Mouse (Mus musculus): Measurements from ENCODE around the gene Efcab7.

The Efcab7 gene

DNA sequence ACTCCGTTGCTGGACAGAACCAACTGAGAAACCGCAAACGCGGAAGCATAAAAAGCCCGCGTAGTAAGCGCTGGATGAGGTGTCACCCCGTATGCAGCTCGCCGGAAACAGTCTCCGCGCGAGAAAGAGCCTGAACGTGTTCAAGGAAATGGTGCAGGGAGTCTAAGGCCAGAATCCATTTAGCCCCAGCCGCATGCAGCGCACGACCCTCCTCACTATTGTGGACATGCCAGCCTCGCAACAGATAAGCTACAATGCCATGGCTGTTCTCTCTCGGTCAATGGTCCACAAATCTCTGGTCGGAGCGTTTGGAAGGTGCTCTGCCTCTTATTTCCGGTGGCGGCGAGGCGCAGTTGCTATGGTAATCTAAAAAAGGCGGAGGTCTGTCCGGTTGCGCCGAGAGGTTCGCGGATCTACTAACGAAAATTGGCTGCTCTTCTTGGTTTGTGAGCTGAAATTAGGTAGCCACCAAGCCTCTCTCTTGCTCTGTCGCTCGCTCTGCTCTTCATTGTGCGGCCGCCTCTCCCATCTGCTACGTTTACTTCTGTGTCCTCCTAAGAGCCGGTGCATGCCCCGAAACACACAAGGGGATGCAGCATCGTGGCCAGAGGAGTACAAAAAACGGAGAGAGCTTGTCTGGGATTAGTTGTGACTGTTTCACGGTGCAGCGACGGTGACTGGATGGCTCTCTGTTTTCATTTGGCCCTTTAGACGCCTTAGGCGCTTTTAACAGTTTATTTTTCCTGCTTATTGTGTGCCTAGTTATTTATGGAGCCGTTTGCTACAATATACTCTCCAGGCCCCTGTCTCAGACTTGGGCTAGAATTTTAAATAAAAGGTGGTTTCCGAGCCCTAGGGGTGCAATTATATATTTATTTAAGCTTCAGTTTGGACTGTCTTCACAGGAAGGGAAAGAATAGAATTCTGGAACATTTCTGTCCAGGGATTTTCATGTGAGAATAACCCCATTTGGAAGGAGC, at the start of gene Efcab7:
Gene Efcab7 (plus strand): TSS at position 105 of the 980 bp plus-strand sequence.
- peak; percentile 85 for DNase-seq

DNA sequence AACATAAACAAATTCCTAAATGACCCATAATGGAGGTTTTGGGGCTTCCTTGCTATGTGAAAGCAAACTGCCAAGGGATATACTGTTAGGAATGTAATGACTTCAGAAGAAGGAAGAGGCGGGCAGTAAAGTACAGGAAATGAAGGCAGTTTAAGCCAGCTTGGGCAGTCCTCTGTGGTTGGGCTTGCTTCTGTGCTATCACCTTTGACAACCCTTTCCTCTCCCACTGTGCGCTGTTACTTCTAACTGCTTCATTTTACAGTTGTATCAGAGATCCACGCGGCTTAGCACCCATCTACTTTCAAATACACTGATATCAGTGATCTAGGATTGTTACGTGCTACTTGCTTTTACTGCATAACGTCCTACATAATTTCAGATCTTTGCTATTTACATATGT, 36.6 kb upstream of the Efcab7 start:
- DNase-seq: no peak

DNA sequence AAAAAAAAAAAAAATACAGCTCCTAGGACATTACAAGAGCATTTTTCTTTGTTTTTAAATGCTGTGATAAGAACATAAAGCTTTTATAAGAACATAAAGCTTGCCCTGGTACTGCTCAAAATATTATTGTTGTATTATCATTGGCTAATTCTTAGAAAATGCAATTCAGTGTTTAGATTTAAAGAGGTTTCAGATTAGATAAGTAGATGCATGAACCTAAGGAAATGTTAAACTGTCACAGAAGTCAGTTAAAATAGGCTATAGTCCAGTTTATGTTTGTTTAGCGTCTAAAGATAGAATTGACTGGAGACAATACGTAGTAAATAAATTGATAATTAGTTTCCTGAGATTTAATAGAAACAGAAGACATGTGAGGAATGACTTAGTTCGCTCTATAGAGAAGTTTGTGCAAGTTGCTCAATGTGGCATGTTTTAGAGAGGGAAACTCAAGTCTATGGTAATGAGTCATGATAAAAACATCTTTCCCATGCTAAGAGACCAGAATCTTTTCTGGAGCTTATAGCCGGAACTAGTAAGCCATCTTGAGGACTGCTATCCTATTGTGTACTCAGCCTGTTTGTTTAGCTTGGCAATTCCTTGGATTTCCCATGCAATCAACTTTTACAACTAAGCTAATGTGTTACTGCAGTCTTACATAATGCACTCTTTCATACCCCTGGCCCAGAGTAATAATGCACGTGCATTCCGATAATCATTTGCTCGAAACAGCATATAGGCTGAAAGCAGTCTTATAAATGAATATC, 12.1 kb upstream of the Efcab7 start:
- no peak for DNase-seq

DNA sequence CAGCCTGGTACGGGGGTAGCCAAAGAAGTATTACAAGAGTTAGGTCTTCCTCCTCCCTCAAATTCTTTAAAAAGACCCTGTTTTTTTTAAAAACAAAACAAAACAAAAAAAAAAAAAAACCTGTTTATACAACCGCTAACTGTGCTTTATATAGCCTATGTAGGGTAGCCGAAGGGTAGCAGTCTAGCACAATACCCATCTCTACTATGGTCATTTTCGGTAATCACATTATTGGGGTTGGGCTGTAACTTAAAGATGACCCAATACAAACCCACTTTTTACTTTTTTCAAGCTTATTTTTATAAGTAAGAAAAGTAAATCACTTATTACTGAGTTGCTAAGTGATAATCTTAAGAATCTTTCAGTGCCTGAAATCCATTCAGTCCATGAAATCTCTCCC, 661 bp upstream of the Efcab7 start:
- no peak for DNase-seq

DNA sequence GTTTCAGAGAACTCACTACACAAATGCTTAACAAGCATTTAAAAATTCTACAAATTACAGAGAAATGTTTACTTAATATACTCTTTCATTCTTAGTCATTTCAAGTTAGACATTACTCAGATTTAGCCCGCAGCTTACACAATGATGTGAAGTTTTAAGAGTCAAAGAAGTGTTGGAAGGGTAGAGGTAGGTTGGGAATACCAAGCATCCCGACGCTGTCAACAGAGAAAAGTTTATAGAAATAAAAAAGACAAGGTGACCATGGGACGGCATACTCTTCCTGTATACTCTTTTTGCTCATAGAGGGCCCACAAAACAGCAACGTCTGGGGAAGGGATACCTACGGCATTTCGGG, 282 bp upstream of the Efcab7 start:
- no peak for DNase-seq

DNA sequence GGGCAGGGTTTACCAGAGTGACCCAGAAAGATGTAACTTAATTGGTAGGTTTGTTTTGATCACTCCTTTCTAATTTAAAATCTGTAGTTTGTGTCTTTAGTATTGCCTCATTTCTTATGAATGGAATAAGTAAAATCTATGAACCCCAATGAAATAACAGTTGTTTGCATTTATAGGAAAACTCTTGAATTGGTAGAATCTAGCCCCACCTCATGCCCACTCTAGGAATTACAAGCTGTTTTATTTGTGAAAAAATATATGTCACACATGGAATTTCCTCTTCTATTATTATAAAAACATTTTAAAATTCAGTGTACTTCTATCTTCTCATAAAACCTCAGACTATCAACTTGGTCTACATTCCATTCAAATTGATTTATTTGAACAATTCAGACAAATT, 52.9 kb downstream of the Efcab7 start:
- DNase-seq: no peak

DNA sequence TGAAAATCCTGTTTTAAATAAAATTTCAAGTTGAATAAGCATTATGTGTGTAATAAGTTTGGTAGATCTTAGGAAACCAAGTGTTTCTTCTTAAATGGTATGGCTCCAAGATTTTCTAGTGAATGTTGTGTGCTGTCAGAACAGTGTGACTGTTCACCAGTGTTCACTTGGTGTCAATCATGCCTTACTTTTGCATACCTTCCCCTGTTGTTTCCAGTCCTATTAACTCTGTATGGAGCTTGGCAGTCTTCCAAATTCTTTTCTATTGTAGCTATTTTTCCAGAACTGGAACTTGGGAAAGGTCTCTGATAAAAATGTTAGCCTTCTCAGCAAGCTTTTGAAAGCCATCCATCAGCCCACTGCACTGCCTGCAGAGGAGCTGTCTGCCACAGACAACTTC, 53.4 kb downstream of the Efcab7 start:
- no peak for DNase-seq

DNA sequence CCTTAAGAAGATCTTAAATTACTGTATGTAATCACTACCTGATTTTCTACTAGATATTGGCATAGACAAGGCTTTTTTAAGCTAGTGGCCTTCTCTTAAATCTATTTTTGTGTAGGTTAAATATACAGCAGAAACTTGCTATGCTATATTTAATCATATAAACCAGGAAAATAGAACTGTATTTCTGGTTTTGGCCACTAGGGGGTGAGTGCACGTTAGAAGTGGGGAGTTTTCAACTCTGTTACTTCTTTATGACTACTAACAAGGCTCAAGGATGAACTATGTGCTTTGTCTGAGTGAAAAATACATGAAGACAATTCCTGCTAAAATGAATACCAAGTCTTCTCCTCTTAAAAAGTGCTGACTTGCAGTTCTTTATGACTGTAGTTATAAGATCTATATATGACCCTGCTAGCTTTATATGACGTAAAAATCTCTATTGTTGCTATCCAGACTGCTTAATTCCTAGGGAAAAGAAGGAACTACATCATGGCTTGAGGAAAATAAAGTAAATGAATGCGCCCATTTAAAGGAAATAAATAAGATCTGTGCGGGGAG, 85.0 kb downstream of the Efcab7 start:
- no peak for DNase-seq

DNA sequence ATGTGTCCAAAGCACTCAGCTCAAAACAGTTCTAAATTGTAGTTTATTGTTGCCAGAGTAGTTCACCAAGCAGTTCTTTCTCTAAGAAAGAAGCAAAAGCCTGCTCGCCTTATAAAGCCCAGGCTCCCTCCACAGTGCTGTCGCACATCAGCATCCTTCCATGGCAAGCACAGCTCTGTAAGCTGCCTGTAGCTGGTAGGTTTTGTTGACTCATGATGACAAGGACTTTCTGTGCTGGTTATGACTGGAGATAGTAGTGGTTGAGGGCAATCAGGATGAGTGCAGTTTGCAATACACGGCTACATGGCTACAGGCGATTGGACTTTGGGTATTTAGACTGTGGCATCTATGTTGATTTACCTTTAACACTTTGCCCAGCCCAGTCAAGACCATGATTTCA, 97.4 kb downstream of the Efcab7 start:
- no peak for DNase-seq

DNA sequence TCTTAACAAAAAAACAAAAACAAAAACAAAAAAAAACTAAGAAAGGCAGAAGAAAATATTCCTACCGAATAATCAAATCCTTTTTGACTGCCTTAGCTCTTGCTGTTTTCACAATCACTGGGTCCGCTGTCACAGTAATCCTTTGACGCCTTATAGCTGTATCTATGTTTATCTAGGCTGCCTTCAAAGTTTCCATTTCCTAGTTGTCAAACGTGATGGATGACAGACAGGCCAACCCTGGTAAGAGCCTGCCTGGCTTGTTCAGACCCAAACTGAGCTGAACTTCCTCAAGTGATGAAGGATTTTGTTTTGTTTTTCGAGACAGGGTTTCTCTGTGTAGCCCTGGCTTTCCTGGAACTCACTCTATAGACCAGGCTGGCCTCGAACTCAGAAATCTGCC, 99.5 kb downstream of the Efcab7 start:
- DNase-seq: no peak

DNA sequence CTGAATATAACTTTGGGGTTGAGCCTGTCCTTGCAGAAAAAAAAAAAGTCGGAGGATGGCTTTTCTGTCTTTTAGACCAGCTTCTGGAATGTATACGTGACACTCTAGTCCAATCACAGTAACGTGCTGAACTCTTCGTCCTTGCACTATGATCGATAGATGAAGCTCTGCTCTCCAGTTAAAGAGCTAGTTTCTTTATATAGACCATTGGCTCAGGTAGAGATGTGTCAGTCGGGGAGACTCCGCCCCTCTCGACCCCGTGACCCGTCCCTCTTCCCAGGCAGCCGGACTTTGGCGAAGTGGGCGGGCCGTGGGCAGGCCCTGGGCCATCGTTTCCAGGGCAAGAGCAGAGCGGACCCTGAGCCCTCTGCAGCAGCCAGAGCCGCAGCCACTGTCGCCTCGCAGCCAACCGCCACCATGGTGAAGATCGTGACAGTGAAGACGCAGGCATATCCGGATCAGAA, 100.2 kb downstream of the Efcab7 start, which contains the start of gene Pgm1:
Gene Pgm1 (plus strand): TSS at position 266 of the 464 bp plus-strand sequence.
- peak; percentile 65 for DNase-seq

DNA sequence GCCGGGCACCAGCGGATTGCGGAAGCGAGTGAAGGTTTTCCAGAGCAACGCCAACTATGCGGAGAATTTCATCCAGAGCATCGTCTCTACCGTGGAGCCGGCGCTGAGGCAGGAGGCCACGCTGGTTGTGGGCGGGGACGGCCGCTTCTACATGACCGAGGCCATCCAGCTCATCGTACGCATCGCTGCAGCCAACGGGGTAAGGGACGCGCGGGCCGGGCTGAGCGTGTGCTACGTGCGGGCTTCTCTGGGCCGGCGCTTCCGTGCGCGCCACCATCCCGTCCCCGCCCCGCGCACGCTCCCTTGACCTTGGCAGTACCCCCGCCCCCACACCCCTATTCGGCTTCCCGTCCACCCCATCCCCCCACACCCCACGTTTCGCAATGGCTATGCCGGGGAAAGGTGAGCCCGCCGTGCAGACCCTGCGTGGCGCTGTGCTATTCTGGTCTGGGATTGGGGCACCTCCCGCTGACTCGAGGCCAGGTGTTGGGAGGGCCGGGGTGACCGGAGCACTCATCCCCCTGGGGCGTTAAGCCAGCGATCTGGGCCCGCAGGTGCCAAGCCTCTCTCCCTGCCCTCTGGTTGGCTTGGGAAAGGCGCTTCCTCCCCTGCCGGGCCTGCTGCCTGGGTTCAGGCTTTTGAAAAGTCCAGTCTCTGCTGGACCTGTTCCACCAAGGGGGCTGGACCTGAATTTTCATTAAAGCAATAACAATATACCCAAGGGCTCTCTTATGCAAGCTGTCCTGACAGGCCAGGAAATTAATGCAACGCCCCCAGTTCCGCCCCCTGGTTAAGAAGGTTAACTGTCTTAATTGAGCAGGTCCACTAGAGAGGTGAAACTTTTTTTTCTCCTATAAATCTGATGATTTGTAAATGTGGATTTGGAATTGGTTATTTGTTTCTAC, 100.9 kb downstream of the Efcab7 start, which contains the start of gene Itgb3bp:
Gene Itgb3bp (minus strand): TSS at position 201 of the 905 bp plus-strand sequence.
- peak; percentile 71 for DNase-seq

DNA sequence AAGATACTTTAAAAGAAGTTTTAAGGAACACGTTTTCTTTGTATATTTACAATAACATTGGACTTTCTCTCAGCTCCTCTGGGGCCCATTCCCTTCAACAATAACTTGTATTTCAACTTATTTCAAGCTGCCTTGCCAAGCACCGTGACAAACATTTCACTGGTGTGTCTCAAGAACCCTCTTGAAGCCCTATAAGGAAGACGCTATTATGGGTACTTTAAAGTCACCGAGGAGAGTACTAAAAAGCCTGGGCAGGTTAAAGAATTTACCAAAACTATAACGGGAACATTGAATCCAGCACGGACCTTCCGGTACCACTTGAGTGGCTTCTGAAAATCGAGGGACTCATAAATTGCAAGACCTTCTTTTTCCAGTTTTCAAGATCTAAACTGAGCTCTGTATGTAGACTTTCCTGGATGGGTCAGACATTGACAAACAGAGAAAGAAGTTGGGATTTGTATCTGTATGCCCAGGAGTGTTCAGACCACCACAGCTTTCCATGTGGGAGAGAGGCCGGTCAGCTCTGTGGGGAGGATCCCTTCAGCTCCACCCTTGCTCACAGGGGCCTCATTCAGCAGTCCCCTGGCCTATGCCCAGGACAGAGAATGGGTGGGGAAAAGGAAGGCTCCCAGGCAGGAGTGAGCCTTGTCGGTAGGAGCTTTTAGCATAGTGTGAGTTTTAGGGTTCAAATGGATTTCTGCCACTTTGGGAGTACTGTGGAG, 101.7 kb downstream of the Efcab7 start:
- no peak for DNase-seq

DNA sequence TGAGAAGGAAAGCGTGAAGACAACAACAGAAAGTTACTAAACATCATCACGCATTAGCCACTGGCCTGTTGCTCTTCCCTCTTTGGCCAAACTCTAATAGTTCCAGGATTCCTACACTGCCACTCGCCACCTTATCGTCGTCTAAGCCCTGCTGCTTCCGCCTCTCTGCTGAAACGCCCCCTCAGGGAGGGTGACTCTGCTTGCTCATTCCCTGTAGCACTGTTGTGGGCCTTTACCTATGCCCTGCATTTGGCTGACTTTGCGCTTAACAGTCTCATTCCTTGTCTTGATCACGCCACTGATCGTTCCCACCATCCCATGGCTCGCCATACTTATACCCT, 102.2 kb downstream of the Efcab7 start:
- DNase-seq: no peak

DNA sequence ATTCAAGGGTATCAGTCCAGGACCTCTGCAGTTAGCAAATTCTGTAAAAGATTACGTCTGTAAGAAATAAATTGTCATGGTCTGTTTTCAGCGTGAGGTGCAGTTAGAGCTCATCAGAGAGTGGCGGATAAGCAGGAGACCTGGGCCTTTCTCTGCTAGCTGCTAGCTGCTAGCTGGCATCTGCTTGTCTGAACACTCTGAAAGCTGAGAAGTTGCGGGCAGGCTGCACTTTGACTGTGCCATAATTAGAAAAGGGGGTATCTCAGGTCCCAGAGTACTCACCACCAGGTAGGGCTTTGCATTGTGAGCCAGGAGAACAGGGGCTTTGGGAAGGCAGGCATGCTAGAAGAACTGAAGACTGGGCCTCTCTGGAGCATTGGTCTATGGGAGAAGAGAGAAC, 102.8 kb downstream of the Efcab7 start:
- no peak for DNase-seq

DNA sequence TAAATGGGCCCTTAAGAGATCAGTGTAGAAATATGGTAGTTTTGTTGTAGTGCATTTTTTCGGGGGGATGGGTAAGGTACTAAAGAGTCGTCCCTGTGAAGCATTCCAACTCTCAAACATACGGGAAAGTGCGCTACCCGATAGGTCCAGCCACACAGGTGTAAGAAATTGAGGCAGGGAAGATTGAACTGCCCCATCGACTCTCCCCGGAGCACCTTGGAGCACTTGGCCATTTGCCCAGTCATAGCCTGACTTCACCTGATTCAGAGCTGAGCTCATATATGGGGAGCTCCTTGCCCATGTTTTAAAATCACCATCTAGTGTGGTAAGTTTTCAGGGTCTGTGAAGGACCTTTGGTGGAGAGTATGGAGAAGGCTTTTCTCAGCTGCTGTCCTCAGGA, 105.9 kb downstream of the Efcab7 start:
- no peak for DNase-seq

DNA sequence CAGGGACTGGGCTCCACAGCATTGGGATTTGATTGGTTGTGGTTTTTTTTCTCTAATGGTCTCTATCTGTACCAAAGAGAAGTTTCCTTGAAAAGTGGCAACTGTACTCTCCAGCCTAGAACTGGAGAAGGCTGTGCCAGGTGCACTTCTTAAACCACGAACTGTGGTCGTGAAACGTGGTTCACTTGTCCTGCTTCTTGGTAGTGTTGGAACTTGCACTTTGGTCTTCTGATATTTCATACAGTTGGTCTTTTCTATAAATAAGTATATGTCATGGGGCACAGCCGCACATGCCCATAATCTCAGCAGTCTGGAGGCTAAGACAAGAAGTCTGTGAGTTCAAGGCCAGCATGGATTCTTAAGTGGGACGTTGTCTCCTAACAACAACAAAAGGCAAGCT, 107.3 kb downstream of the Efcab7 start:
- DNase-seq: no peak

DNA sequence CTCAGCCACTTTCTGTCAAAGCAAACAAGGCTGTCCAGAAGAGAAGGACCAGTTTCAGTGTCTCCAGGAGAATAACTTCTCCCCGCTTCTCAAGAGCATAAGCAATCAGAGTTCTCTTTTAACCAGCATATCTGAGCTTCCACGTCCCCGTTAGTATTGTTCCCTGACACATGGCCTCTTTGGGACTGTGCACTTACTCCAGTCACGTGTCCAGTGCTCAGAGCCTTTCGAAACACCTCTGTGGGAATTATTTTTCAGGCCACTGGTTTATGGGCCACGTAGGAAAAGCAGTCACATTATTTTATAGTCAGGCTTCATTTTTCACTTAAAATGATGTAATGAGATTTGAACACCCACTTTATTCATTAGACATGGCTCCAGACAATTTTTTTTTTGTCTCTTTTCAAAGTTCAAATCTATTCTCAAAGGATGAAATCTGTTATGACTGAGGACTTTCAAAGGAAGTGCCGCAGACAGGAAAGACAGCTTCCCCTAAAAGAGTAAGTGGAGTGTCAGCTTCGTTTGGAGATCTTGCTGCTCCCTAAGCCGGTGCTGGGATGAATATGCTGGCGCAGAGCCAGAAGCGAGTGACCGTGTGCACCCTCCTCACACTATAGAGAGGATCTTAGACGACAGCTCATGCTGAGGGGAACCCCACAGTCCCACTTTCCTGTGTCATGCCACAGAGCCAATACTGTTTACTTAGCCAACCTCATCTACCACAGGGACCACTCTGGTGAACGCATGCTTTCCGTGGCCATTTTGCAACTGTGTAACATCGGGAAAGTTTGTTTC, 110.9 kb downstream of the Efcab7 start:
- no peak for DNase-seq

DNA sequence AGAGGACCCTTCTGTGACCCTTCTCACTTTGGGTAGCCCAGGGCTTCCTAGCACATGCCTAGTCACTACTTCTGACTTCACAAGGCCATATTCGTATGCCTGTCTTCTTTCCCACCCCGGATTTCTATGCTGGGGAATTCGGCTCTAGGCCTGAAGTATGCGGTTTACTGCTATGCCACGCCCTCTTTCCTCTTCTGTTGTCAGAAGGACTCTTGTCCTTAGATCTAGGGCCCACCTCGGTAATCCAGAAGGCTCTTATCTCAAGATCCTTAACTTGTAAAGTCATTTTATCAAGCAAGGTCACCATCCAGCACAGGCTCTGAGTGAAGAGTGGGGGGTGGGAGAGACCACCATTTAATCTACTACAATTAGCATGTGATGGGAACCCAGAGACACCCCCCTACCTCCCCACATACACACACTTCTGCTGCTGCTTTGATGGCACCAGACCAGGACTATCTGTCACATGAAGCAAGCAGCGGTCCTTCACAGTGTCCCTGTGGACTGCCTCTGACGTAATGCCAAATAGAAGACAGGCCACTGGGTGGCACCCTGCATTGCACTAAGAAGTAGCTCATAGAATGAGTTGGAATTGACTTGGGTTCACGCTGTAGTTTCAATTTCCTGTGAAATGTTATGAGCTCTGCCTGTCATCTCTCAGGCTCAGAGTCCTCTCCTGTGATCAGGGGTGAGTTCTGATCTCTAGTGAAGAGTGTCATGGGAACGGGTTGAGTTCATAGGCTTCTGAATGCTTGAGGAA, 112.8 kb downstream of the Efcab7 start:
- DNase-seq: no peak

DNA sequence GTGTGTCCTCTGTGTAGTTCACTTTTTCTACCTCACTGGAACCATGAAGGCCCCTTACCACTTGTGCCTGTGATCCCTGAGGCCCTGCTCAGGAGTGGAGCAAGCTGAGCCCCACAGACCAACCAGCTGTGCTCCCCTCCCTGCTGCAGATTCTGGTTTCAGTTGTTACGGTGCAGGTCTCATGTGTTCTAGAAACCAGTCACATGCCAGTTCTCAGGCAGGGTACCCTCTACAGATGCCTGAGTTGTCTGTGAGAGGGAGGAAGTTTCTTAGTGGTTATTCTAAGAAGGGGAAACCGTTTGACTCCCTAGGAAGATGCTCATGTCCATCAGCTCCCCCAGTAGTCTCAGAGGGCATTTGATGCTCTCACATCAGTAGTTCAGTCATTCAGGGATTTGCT, 115.6 kb downstream of the Efcab7 start:
- DNase-seq: no peak
